In genomic region chr11:116850833-116851477, GRCm38 (mm10) we compare ENCODE assay signal across 9 mouse cellular contexts. TPM values are rescaled to one million over a fixed set of nuclear protein-coding genes. Genes with fewer than 3 reads are reported as not detected.
A peak's percentile ranks its signal among the peaks of the same experiment; 100 is the strongest.
DNase-seq lines count a peak whose midpoint lies in the region; ATAC-seq and TF ChIP-seq lines count a peak whose summit lies in the region.
"Had no signal": no experiment of that assay in that cellular context is flagged by ENCODE, and none has a peak within 500 bp of the region (broad histone marks: within the 10 kb centered on the region; RNA-seq: fewer than 3 reads in every experiment).

No protein-coding gene starts in this region.

- peak overlapping the region in 1 of 2 experiments; percentile 100; a peak in 1 of 4 replicates for H3K27ac ChIP-seq in heart, embryonic 14.5 days (replicated peaks in 1 of 2; ENCODE audit: control insufficient read depth in 1 of 2, insufficient read depth in 1 of 2, low read depth in 2 of 2, low read length in 2 of 2)
- no peak overlapping the region; the same call in 1 of the 2 replicates for H3K27ac ChIP-seq in ES-E14 (ENCODE audit: insufficient read depth, low read depth, low read length, poor library complexity, severe bottlenecking)
- H3K27ac ChIP-seq in hindbrain, embryonic 12.5 days: no peak overlapping the region
- no peak overlapping the region for H3K27ac ChIP-seq in midbrain, embryonic 12.5 days (replicated peaks)

- H3K36me3 ChIP-seq in heart, embryonic 14.5 days (ENCODE audit: control insufficient read depth, insufficient read depth, low read length): peaks cover 62% of the 10 kb centered on the region
- peaks cover 27% of the 10 kb centered on the region for H3K36me3 ChIP-seq in ES-E14 (ENCODE audit: control insufficient read depth, insufficient read depth, low read length, poor library complexity, severe bottlenecking)
- peaks cover 26% of the 10 kb centered on the region for H3K36me3 ChIP-seq in hindbrain, embryonic 12.5 days
- peaks cover 33% of the 10 kb centered on the region for H3K36me3 ChIP-seq in midbrain, embryonic 12.5 days

- peaks cover 0 to 20% of the 10 kb centered on the region in 2 experiments; a peak in 2 of 4 replicates for H3K4me1 ChIP-seq in heart, embryonic 14.5 days (ENCODE audit: control insufficient read depth in 2 of 2, insufficient read depth in 2 of 2, low read length in 2 of 2)
- H3K4me1 ChIP-seq in ES-E14 (ENCODE audit: control insufficient read depth in 2 of 2, insufficient read depth in 2 of 2, low read length in 2 of 2, poor library complexity in 1 of 2): no peaks in the 10 kb centered on the region
- H3K4me1 ChIP-seq in hindbrain, embryonic 12.5 days: peaks cover 28% of the 10 kb centered on the region
- peaks cover 30% of the 10 kb centered on the region for H3K4me1 ChIP-seq in midbrain, embryonic 12.5 days

- peak overlapping the region; percentile 99 for H3K9ac ChIP-seq in heart, embryonic 14.5 days (ENCODE audit: low read length)
- H3K9ac ChIP-seq in ES-E14 (ENCODE audit: insufficient read depth, low read depth, low read length, poor library complexity, severe bottlenecking): peak overlapping the region; percentile 98; the same call in 1 of the 2 replicates
- H3K9ac ChIP-seq in hindbrain, embryonic 12.5 days: peak overlapping the region; percentile 99
- H3K9ac ChIP-seq in midbrain, embryonic 12.5 days (replicated peaks): peak overlapping the region; percentile 99

- H3K4me3 ChIP-seq in heart, embryonic 14.5 days (ENCODE audit: control insufficient read depth in 1 of 2, insufficient read depth in 1 of 2, low read depth in 1 of 2, low read length in 2 of 2): peak overlapping the region; percentile 61 to 98; a peak in 3 of 4 replicates
- H3K4me3 ChIP-seq in ES-E14 (ENCODE audit: insufficient read depth in 1 of 2, low read depth in 1 of 2, low read length in 2 of 2, poor library complexity in 1 of 2, severe bottlenecking in 1 of 2): peak overlapping the region; percentile 81 to 94
- H3K4me3 ChIP-seq in hindbrain, embryonic 12.5 days: peak overlapping the region; percentile 100
- H3K4me3 ChIP-seq in midbrain, embryonic 12.5 days: peak overlapping the region; percentile 92

- in situ Hi-C loops in ES-E14 (cut with MboI; ENCODE audit: low sequenced_read_pairs in 2 of 2, unreplicated experiment in 2 of 2): no loop called here

- no peak for DNase-seq in heart, postnatal 36 days
- no peak for DNase-seq in ES-E14 (ENCODE audit: low read depth, low spot score)
- DNase-seq in left cerebral cortex, adult 18-20 months (ENCODE audit: low spot score in 2 of 2): no peak
- DNase-seq in right cerebral cortex, adult 18-20 months: no peak
- no peak for DNase-seq in right cerebral cortex, postnatal 10 days (ENCODE audit: low spot score in 2 of 2)
- DNase-seq: retina, postnatal 1 day had no signal

- H3K27me3 ChIP-seq in heart, embryonic 14.5 days (ENCODE audit: control insufficient read depth, insufficient read depth, low read length): no peaks in the 10 kb centered on the region
- no peaks in the 10 kb centered on the region for H3K27me3 ChIP-seq in hindbrain, embryonic 12.5 days
- no peaks in the 10 kb centered on the region for H3K27me3 ChIP-seq in midbrain, embryonic 12.5 days

- no peak for ATAC-seq in heart, embryonic 14.5 days (ENCODE audit: insufficient number of reproducible peaks, insufficient read depth, low FRiP score, low read depth)
- no peak for ATAC-seq in hindbrain, embryonic 12.5 days (ENCODE audit: low FRiP score)
- no peak for ATAC-seq in midbrain, embryonic 12.5 days (ENCODE audit: low FRiP score, low read depth)

- 32% methylated on average over 6 of the region's 6 CpGs for WGBS in heart, embryonic 14.5 days
- 41% methylated on average over 6 of the region's 6 CpGs for WGBS in hindbrain, embryonic 12.5 days
- 40% methylated on average over 6 of the region's 6 CpGs for WGBS in midbrain, embryonic 12.5 days

- intact Hi-C loops in heart, postnatal 36 days (cut with DNase I): loop anchor here (1.0 to 5.0 kb wide), 2 partner anchors 8 to 39 kb away; partner anchors contain the start of genes Jmjd6 and Mettl23

- H3K9me3 ChIP-seq in heart, embryonic 14.5 days (ENCODE audit: control insufficient read depth, low read length): no peaks in the 10 kb centered on the region
- no peaks in the 10 kb centered on the region for H3K9me3 ChIP-seq in ES-E14 (ENCODE audit: control insufficient read depth, insufficient read depth, low read depth, low read length)
- no peaks in the 10 kb centered on the region for H3K9me3 ChIP-seq in hindbrain, embryonic 12.5 days (replicated peaks)
- H3K9me3 ChIP-seq in midbrain, embryonic 12.5 days: no peaks in the 10 kb centered on the region

- peak overlapping the region; percentile 70 for H3K4me2 ChIP-seq in heart, embryonic 14.5 days (ENCODE audit: low read length)
- H3K4me2 ChIP-seq in hindbrain, embryonic 12.5 days (replicated peaks): peak overlapping the region; percentile 64
- peak overlapping the region; percentile 84 for H3K4me2 ChIP-seq in midbrain, embryonic 12.5 days (replicated peaks)

TF ChIP-seq in ES-E14, 5 proteins besides CTCF, POLR2A, EP300 and RAD21:
- peak; percentile 13; the same call in 1 of the 2 replicates for TF ChIP-seq ZNF384 (IDR thresholded peaks at IDR 0.05; ENCODE audit: low read depth, low read length)
- no peak for TF ChIP-seq ZC3H11A (IDR thresholded peaks at IDR 0.05; ENCODE audit: borderline replicate concordance, low read depth, low read length)

RNA-seq across cellular contexts. Expression of gene Mfsd11, which starts 1.3 kb away (rescaled TPM):
- 31.9 and 39.7 TPM in 2 replicates for polyA plus RNA-seq in heart, embryonic 14.5 days (2014; fragmentation: Nextera tagmentation; extraction: Ambion mirVana)
- 10 to 100 TPM; 30.3 to 33.5 TPM for total RNA-seq in heart, postnatal 36 days (2021)
- total RNA-seq in ES-E14 (2012; rRNA removed): 21.5 and 26.5 TPM in 2 replicates
- 43.3 and 47.6 TPM in 2 replicates for polyA plus RNA-seq in hindbrain, embryonic 12.5 days (2016; fragmentation: Nextera tagmentation; extraction: Ambion mirVana)
- polyA plus RNA-seq in midbrain, embryonic 12.5 days (2016; fragmentation: Nextera tagmentation; extraction: Ambion mirVana): 38.9 and 46.3 TPM in 2 replicates
- 10 to 100 TPM; 40.3 to 44.9 TPM for total RNA-seq in left cerebral cortex, adult 18-20 months (2021)

RNA-seq across cellular contexts. Expression of gene Srsf2, which starts 1.9 kb away (rescaled TPM):
- 566 and 569 TPM in 2 replicates for polyA plus RNA-seq in heart, embryonic 14.5 days (2014; fragmentation: Nextera tagmentation; extraction: Ambion mirVana)
- total RNA-seq in heart, postnatal 36 days (2021): 100 to 1,000 TPM in 1 of 2 experiments, 10 to 100 TPM in 1; 94.5 to 116 TPM
- total RNA-seq in ES-E14 (2012; rRNA removed): 361 and 367 TPM in 2 replicates
- polyA plus RNA-seq in hindbrain, embryonic 12.5 days (2016; fragmentation: Nextera tagmentation; extraction: Ambion mirVana): 822 and 828 TPM in 2 replicates
- polyA plus RNA-seq in midbrain, embryonic 12.5 days (2016; fragmentation: Nextera tagmentation; extraction: Ambion mirVana): 848 and 913 TPM in 2 replicates
- 100 to 1,000 TPM; 155 to 157 TPM for total RNA-seq in left cerebral cortex, adult 18-20 months (2021)

RNA-seq across cellular contexts. Expression of gene Jmjd6, which starts 7.7 kb away (rescaled TPM):
- polyA plus RNA-seq in heart, embryonic 14.5 days (2014; fragmentation: Nextera tagmentation; extraction: Ambion mirVana): 59.0 and 63.7 TPM in 2 replicates
- total RNA-seq in heart, postnatal 36 days (2021): 10 to 100 TPM; 29.5 to 34.9 TPM
- total RNA-seq in ES-E14 (2012; rRNA removed): 78.1 and 80.8 TPM in 2 replicates
- 82.3 and 82.9 TPM in 2 replicates for polyA plus RNA-seq in hindbrain, embryonic 12.5 days (2016; fragmentation: Nextera tagmentation; extraction: Ambion mirVana)
- 92.8 and 95.2 TPM in 2 replicates for polyA plus RNA-seq in midbrain, embryonic 12.5 days (2016; fragmentation: Nextera tagmentation; extraction: Ambion mirVana)
- total RNA-seq in left cerebral cortex, adult 18-20 months (2021): 10 to 100 TPM; 28.3 to 31.3 TPM

RNA-seq across cellular contexts. Expression of gene Mettl23, which starts 7.9 kb away (rescaled TPM):
- 70.9 and 79.2 TPM in 2 replicates for polyA plus RNA-seq in heart, embryonic 14.5 days (2014; fragmentation: Nextera tagmentation; extraction: Ambion mirVana)
- total RNA-seq in heart, postnatal 36 days (2021): 10 to 100 TPM; 40.0 to 41.1 TPM
- total RNA-seq in ES-E14 (2012; rRNA removed): 34.4 and 36.6 TPM in 2 replicates
- 56.1 and 64.9 TPM in 2 replicates for polyA plus RNA-seq in hindbrain, embryonic 12.5 days (2016; fragmentation: Nextera tagmentation; extraction: Ambion mirVana)
- 71.3 and 72.3 TPM in 2 replicates for polyA plus RNA-seq in midbrain, embryonic 12.5 days (2016; fragmentation: Nextera tagmentation; extraction: Ambion mirVana)
- total RNA-seq in left cerebral cortex, adult 18-20 months (2021): 10 to 100 TPM; 23.8 to 25.8 TPM

RNA-seq across cellular contexts. Expression of gene Mxra7, which starts 23.1 kb away (rescaled TPM):
- polyA plus RNA-seq in heart, embryonic 14.5 days (2014; fragmentation: Nextera tagmentation; extraction: Ambion mirVana): 15.0 and 16.7 TPM in 2 replicates
- total RNA-seq in heart, postnatal 36 days (2021): 10 to 100 TPM; 18.1 to 21.1 TPM
- total RNA-seq in ES-E14 (2012; rRNA removed): 5.8 and 9.4 TPM in 2 replicates
- polyA plus RNA-seq in hindbrain, embryonic 12.5 days (2016; fragmentation: Nextera tagmentation; extraction: Ambion mirVana): 95.0 and 105 TPM in 2 replicates
- polyA plus RNA-seq in midbrain, embryonic 12.5 days (2016; fragmentation: Nextera tagmentation; extraction: Ambion mirVana): 44.2 and 45.2 TPM in 2 replicates
- 10 to 100 TPM; 17.5 to 20.2 TPM for total RNA-seq in left cerebral cortex, adult 18-20 months (2021)
